Comparison of ENCODE assay signal across 18 mouse cellular contexts in the genomic region with DNA sequence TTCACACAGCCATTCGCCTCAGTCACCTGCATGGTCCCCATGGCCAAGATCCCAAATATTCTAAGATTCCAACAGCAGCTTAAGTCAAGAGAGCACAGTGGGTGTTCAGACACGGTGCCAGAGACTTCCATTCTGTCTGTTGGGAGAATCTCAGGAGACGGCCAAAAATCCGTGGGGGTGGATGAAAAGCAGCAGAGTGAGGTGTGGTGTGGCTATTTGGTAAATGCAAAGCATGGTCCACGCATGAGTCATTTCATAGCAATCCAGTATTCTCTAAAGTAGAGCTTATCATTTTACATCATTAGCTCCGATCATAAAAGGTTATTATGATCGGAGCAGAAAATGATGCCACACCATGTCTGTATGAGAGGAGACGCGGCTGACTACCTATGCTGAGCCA.
"Had no signal": no experiment of that assay in that cellular context is flagged by ENCODE, and none has a peak within 500 bp of the region (broad histone marks: within the 10 kb centered on the region; RNA-seq: fewer than 3 reads in every experiment).

No protein-coding gene starts in this region.

- DNase-seq: gastrocnemius, adult 2 months; gastrocnemius, postnatal 10 days; gastrocnemius, postnatal 25 days; heart, adult 2 months; heart, postnatal 10 days; heart, postnatal 4 days; kidney, adult 18-20 months; kidney, adult 9 months; kidney, postnatal 14 days; kidney, postnatal 36 days; layer of hippocampus, adult 9-11 months; layer of hippocampus, postnatal 36 days; left cerebral cortex, postnatal 4 days; liver, embryonic 13.5 days had no signal

- ATAC-seq: hindbrain, embryonic 16.5 days; inflammation-experienced regulatory T-cells, adult 6 months; intestine, embryonic 15.5 days; intestine, postnatal 0 days had no signal
